Mouse (Mus musculus) heart, postnatal 14 days (tissue): Measurements from ENCODE around the gene S100a5. TPM values are rescaled to one million over a fixed set of nuclear protein-coding genes. Genes with fewer than 3 reads are reported as not detected.

ENCODE experiments used
- DNase-seq, 2 experiments: peaks; one replicate each; pipeline ENCODE4 v3.0.0; 2021 to 2022
- intact Hi-C: fragments of 180-260 bp; cut with DNase I; formaldehyde crosslinking; loops from one replicate; pipeline ENCODE4 v1.15.1; 2025
- total RNA-seq, 2 experiments: library from RNA; stranded (reverse); gene quantifications; 2 replicates each; pipeline ENCODE4 v1.2.3; 2021

S100a5 gene
- total RNA-seq, 2 experiments from 2014 or later = not detected

DNA sequence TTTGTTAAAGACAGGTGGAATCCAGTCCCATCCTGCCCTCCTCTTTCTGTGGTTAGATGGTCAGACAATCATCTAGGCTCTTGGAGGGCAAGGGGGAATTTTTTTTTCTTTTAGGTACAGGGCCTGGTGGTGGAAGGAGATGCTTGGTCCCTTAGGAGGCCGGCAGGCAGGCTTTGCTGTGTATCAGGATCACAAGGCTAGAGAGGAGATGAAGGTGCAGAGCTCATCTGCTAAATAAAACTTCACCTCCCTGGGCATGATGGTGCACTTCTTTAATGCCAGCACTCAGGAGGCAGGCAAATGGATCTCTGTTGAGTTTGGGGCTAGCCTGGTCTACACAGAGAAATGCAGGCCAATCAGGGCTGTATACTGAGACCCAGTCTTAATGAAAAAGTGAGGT, 7.6 kb downstream of the S100a5 start:
- intact Hi-C loops = loop anchor here (1.0 to 10.0 kb wide), 4 partner anchors 36 to 201 kb away; partner anchors contain the start of genes S100a7a and Snapin
- no peak for DNase-seq

GRCm38 (mm10) chr3:90617586-90617985, 9.3 kb downstream of the S100a5 start:
- intact Hi-C loops = loop anchor here (5.0 to 10.0 kb wide), 2 partner anchors 35 to 203 kb away; partner anchors contain the start of gene S100a7a
- no peak for DNase-seq

DNA sequence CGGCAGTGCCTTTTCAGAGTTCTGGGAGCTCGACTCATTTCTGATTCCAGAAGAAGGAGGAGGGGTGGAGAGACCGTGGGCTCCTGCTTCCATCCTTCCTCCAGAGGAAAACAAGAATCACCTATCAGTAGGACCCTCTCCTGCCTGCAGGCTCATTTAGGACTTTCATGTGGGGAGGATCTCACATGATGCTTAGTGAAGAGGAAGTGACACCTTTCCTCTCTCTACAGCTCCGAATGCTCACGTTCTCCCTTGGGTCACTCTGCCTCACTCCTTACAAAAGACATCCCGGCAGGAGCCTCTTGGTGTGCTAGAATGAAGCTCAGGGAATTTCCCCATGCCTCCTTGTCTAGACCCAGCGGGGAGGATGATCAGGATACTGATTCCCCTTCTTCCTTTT, 13.2 kb downstream of the S100a5 start:
- intact Hi-C loops = no loop called here
- no peak for DNase-seq

DNA sequence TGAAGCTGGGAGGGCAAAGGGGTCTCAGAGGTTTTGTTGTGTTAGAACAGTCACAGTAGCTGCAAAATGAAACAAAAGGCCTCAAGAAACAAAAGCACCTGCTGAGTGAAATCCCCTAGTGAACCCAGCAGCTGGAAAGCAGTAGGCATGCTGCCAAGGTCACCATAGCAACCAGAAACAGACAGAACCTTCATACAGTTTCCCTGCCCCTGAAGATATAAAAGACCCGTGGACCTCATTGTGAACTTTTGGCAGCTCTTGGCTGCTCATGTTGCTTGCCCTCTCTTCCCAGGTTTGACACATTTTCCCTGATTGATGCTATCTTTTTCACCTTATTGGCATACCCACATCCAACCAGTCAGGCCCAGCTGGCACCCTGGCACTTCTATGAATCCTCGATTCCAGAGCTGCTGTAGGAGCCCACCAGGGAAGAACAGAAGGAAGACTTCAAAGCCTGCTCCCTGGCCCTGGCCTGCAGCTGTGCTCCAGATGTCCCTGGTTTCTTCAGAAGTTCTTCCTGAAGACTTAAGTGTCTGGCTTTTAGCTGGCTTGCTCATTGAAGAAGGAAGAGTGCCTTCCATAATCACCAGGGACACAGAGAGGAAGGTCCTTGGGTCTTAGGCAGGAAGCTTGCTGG, 15.2 kb downstream of the S100a5 start:
- peak; percentile 76 to 81 for DNase-seq
- intact Hi-C loops = no loop called here

DNA sequence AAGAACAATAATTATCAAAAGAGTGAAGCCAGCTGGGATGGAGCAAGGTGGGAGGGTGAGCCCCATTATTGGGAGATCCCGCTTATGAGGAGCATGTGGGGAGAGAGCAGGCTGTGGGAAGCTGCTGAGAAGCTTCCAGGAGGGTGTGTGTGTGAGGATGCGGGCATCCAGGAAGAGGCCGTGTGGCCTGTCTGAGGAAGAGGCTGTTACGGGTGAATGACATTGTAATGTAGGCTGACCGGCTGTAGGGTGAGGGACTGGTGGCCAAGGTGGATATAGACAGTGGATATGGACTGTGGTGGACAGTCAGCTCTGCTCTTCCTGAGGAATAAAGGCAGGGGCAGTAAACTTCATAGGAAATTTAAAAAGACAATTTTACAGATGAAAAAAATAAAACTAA, 17.2 kb downstream of the S100a5 start:
- DNase-seq = no peak
- intact Hi-C loops = no loop called here

DNA sequence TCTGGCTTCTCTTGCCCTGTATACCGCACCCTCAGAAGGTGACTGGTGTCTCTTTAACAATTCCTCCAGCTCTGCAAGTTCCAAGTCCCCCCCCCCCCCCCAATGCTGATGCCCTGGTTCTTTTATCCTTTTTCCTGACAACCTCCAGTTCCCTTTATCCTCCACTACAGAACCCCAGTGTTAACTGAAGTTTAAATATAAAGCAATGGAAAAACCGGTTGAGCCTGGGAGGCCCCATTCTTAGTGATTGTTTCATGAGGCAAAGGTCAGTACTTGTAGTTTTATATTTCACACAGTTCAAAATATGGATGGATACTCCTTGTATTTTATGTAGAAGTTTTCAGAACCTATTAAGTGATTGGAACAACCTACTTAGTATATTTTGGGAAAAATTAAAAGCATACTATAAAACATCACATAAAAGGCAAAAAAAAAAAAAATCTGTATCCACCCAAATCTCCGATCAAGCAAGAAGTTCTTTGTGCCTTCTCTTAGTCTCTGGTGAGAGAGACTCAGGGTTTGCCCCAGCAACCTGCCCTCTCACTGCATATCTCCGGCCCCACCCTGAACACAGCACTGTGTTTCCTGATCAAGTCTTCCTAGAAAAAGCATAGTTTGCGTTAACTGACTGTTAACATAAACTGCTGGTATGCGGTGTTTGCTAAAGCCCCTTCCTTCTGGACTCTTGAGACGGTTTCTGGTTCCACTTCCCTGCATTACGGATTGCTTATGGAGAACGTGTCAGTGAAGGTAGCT, 18.1 kb downstream of the S100a5 start:
- intact Hi-C loops = no loop called here

GRCm38 (mm10) chr3:90627366-90627765, 19.0 kb downstream of the S100a5 start:
- intact Hi-C loops = no loop called here

More for the DNA sequence above, 18.1 kb downstream of the S100a5 start:
- no peak for DNase-seq

GRCm38 (mm10) chr3:90627807-90628206, 19.5 kb downstream of the S100a5 start:
- intact Hi-C loops = no loop called here
- DNase-seq = no peak

More at GRCm38 (mm10) chr3:90627366-90627765, 19.0 kb downstream of the S100a5 start:
- DNase-seq = no peak

DNA sequence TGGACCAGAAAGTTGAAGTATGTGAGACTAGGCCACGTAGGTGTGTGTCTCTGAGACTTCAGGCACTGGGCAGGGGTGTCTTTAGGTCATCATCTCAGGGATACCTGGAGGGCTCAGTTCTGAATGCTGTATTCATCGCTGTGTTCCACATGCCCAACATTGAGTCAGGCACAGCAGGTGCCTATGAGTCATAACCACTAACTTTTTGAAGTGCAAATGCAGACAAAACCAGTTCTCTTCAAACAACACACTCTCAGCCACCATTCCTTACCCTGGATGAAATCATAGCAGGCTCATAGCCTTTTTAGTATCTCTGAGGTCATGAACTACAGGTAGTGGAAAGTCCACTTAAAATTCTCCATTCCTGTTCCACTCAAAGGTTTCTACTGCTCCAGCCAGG, 21.0 kb downstream of the S100a5 start:
- intact Hi-C loops = no loop called here

DNA sequence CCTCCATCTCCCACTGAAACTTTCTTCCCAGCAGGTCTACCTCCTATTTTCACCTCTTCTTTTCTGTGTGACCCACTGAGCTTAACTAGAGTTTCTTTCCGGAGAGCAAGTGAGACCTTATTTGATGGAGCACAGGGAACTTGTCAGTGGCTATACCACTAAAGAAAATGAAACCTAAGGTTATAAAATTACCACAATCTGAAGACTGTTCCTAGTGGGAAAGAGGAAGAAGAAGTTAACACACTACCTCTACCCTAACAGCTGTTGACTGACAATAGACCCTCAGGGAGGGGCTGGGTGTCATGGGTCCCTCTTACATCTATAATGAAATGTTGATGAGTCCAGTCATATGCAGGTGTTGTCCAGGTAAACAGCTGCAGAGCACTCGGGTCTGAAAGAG, 23.7 kb downstream of the S100a5 start:
- intact Hi-C loops = no loop called here

More for the DNA sequence above, 21.0 kb downstream of the S100a5 start:
- no peak for DNase-seq

GRCm38 (mm10) chr3:90638511-90639275, 30.4 kb downstream of the S100a5 start:
- intact Hi-C loops = no loop called here
- DNase-seq = no peak

More for the DNA sequence above, 23.7 kb downstream of the S100a5 start:
- DNase-seq = no peak

DNA sequence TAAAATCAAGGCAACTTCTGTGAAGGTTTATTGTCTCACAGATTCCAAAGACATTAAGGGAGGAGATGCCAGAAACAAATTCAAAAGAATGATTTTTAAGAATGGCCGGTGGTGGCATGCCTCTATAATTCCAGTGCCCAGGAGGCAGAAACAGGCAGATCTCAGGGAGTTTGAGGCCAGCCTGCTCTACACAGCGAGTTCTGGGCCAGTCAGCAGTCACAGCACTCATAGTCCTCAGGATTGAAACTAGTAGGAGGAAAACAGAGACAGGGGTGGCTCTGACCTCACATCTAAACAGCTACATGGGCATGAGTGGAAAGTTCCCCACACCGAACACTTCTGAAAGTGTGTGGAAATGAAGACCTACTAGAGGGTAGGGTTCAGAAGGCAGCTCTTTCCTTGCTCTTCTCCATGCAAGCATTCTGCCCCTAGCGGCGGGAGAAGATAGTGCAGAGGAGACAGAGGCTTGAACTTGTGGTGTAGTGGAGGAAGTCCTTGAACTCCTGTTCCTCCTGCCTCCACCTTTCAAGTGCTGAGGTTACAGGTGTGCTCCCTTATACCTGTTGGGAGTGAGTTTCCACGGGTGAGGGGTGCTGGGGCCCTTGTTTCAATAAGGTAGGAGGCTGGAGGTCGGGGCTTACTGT, 31.3 kb downstream of the S100a5 start:
- DNase-seq = peak; percentile 15 to 39
- intact Hi-C loops = no loop called here

DNA sequence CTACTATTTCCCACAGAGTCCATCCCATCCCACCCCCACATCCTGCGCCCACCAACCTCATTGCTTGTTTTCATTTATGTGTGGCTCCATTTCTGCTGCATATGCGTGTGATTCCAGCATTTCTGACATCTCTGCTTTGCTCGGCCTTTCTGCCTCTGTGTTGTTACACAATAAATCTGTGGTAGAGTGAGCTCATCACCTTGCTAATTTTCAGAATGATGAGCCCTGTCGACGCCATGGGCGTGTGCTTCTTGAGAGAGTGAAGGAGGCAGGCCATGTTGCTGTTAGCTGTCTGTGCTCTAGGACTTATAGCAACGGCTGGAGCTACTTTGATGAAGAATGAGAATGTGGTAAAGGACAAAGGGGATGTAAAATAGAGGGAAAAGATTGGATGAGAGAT, 32.7 kb downstream of the S100a5 start:
- DNase-seq = no peak
- intact Hi-C loops = no loop called here

GRCm38 (mm10) chr3:90644220-90644619, 35.9 kb downstream of the S100a5 start:
- peak; percentile 52 to 66 for DNase-seq
- intact Hi-C loops = no loop called here

DNA sequence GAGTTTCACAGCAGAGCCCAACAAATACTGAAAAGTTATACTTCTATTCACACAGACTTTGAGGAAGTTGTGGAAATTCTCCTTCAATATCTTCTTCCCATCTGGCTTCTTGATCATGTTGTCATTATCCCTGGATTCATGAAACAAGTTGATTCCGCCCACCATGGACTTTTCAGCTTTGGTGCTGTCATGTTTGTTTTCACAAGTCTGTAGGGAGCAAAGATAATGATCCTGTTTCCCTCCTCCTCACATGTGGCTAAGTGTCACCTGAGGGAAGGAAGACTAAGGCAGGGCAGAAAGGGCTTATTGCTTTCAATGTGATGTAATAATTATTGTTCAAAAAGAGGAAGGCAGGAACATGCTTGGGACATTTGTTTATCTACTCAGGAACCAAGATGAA, 39.0 kb downstream of the S100a5 start:
- intact Hi-C loops = no loop called here
- DNase-seq = no peak

GRCm38 (mm10) chr3:90648981-90649380, 40.7 kb downstream of the S100a5 start:
- DNase-seq = no peak
- intact Hi-C loops = no loop called here

DNA sequence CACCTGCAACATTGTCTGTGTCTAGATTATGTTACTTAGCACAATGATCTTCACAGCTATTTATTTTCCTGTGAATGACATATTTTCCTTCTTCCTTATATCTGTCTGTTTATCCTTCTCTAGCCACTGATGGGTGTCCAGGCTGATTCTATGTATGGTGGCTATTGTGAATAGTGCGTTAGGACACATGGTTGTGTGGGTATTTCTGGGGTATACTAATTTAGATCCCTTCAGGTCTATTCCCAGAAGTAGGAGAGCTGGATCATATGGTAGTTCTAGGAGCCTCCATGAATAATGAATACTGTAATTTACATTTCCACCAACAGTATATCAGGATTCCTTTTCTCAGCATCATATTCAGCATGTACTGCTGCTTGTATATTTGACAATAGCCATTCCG, 41.5 kb downstream of the S100a5 start:
- DNase-seq = no peak
- intact Hi-C loops = loop anchor here (5.0 to 10.0 kb wide), 3 partner anchors 33 to 235 kb away; no protein-coding TSS in a partner anchor

DNA sequence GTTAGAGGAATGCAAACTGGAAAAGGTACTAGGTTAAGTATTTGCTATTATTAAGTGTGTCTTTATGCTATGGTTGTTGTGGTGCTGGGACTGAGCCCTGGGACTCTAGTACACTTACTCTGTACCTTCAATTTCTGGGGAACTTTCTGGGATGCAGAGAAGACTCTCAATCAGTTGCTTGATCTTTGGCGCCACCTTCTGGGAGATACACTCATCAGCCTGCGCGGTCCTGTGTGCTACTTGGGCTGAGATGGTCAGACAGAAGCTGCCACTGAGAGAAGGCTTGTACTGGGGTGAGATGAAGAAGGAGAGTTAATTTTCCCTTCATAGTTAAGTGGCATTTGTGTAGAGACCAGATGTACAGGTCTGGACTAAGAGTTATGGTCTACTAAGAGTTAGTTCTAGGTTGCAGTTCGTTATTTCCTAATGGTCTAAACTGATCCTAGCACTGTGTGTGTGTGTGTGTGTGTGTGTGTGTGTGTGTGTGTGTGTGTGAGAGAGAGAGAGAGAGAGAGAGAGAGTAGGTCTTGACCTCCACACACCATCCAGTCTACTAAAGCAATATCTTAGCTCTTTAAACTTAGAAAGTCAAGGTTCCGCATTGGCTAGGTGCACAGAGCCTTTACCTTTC, 44.7 kb downstream of the S100a5 start:
- intact Hi-C loops = loop anchor here (5.0 to 10.0 kb wide), 3 partner anchors 36 to 238 kb away; no protein-coding TSS in a partner anchor
- peak; percentile 71 to 82 for DNase-seq

GRCm38 (mm10) chr3:90653717-90654116, 45.4 kb downstream of the S100a5 start, which contains the start of gene S100a7a:
TSS of gene S100a7a (plus strand) at chr3:90654017.
- DNase-seq = no peak
- intact Hi-C loops = loop anchor here (5.0 to 10.0 kb wide), 3 partner anchors 36 to 239 kb away; no protein-coding TSS in a partner anchor

DNA sequence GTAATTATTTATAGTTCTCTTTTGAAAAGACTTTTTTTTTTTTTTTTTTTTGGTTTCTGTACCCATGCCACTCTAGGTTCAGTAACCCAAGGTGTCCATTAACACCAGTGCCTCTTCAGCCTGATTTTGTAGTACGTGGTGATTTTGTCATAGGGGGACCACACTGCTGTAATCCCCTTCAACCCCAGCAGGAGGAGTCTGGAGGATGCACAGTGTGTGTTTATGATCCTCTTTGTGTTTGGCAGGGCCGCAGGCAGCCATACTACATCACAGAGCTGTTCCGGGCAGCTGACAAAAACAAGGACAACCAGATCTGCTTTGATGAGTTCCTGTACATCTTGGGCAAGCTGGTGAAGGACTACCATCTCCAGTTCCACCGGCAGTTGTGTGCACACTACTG, 49.1 kb downstream of the S100a5 start:
- intact Hi-C loops = loop anchor here (10.0 kb wide), 1 partner anchor 243 kb away; no protein-coding TSS in a partner anchor
- DNase-seq = no peak
